Mouse (Mus musculus) cerebellum, adult 2 months (tissue): ENCODE results near the gene Atp2a1.

Experiments
- CTCF ChIP-seq: fragments of 200-500 bp; IDR thresholded peaks from 2 replicates; pipeline ENCODE4 v1.5.1; 2011; ENCODE audit warnings: low read depth, mild to moderate bottlenecking, control low read depth, low read length, moderate library complexity, borderline replicate concordance; ENCODE audit not compliant: insufficient read depth
- POLR2A ChIP-seq: fragments of 200-500 bp; IDR thresholded peaks from 2 replicates; pipeline ENCODE4 v1.6.1; 2011; ENCODE audit warnings: low read length, control low read depth, borderline replicate concordance; ENCODE audit not compliant: insufficient read depth

GRCm38 (mm10) chr7:126467271-126467670, 4.4 kb upstream of the Atp2a1 start:
- TF ChIP-seq CTCF (peak; percentile 49), POLR2A (no peak)
